Mouse (Mus musculus): ENCODE results near the gene Trcg1.

GRCm38 (mm10) chr9:57242916-57243315 lies 6.6 kb downstream of the Trcg1 start:
- TF ChIP-seq CTCF (IDR thresholded peaks at IDR 0.05; ENCODE audit: low read depth, low read length) (no peak), POLR2A (IDR thresholded peaks at IDR 0.05; ENCODE audit: extremely low read depth, insufficient read depth, low read length) (no peak)
